Mouse (Mus musculus) liver, postnatal 0 days (tissue): ENCODE measurements around the gene Anapc16. TPM values are rescaled to one million over a fixed set of nuclear protein-coding genes. Genes with fewer than 3 reads are reported as not detected.
A peak's percentile ranks its signal among the peaks of the same experiment; 100 is the strongest.

ENCODE experiments used
- ATAC-seq: fragments of 200-750 bp; cut with Nextera tagmentation; 2 replicates; pipeline ENCODE4 v1.8.0; 2017; ENCODE audit warnings: mild to moderate bottlenecking, moderate library complexity
- DNase-seq: peaks from one replicate; pipeline ENCODE4 v3.0.0-alpha.2; 2016
- H3K27ac ChIP-seq: fragments of 300-500 bp; sonication (generic); 2 replicates; pipeline ENCODE4 v1.5.1; 2014; ENCODE audit warnings: antibody characterized with exemption, moderate library complexity, mild to moderate bottlenecking, low read depth
- H3K27me3 ChIP-seq: fragments of 300-500 bp; sonication (generic); 2 replicates; pipeline ENCODE4 v1.6.1; 2014; ENCODE audit warnings: low read length, control low read depth, mixed read lengths; ENCODE audit not compliant: insufficient read depth
- H3K36me3 ChIP-seq: fragments of 300-500 bp; sonication (generic); replicated peaks from 2 replicates; pipeline ENCODE4 v1.6.1; 2014; ENCODE audit warnings: mild to moderate bottlenecking, control low read depth, low read length, moderate library complexity, mixed read lengths; ENCODE audit not compliant: insufficient read depth
- H3K4me1 ChIP-seq: fragments of 300-500 bp; sonication (generic); 2 replicates; pipeline ENCODE4 v1.6.1; 2014; ENCODE audit warnings: antibody characterized with exemption, mild to moderate bottlenecking, control low read depth; ENCODE audit not compliant: insufficient read depth
- H3K4me2 ChIP-seq: fragments of 300-500 bp; sonication (generic); 2 replicates; pipeline ENCODE4 v1.6.1; 2014; ENCODE audit warnings: low read depth, mild to moderate bottlenecking, low read length, moderate library complexity, mixed read lengths
- H3K4me3 ChIP-seq: fragments of 300-500 bp; sonication (generic); 2 replicates; pipeline ENCODE4 v1.5.1; 2014; ENCODE audit warnings: low read depth, low read length
- H3K9ac ChIP-seq: fragments of 300-500 bp; sonication (generic); replicated peaks from 2 replicates; pipeline ENCODE4 v1.6.1; 2014; ENCODE audit warnings: mild to moderate bottlenecking, moderate library complexity
- H3K9me3 ChIP-seq: fragments of 300-500 bp; sonication (generic); 2 replicates; pipeline ENCODE4 v1.6.1; 2016; ENCODE audit warnings: mild to moderate bottlenecking, control low read depth, low read length, mixed read lengths
- CTCF ChIP-seq: sonication (generic); IDR thresholded peaks from 2 replicates; pipeline ENCODE4 v1.5.1; 2016; ENCODE audit warnings: antibody characterized with exemption, low read depth
- EP300 ChIP-seq: IDR thresholded peaks from 2 replicates; pipeline ENCODE4 v1.6.1; 2016; ENCODE audit warnings: antibody characterized with exemption, low read depth, mild to moderate bottlenecking
- WGBS: fragments of 180-500 bp; shearing (Covaris S2); extraction: QIAGEN DNeasy Blood & Tissue Kit; methylation state at CpG from one replicate; pipeline ENCODE4 v1.1.7; 2014; ENCODE audit not compliant: insufficient replicate concordance; 5-methylcytosine and 5-hydroxymethylcytosine counted together
- polyA plus RNA-seq: library from polyadenylated mRNA; unstranded; fragments of >200 nt; fragmentation: Nextera tagmentation; extraction: Ambion mirVana; gene quantifications from 2 replicates; pipeline ENCODE4 v1.2.1, GENCODE M21; 2015

The Anapc16 gene
- polyA plus RNA-seq, 1 experiment from 2014 or later: 37.7 TPM

DNA sequence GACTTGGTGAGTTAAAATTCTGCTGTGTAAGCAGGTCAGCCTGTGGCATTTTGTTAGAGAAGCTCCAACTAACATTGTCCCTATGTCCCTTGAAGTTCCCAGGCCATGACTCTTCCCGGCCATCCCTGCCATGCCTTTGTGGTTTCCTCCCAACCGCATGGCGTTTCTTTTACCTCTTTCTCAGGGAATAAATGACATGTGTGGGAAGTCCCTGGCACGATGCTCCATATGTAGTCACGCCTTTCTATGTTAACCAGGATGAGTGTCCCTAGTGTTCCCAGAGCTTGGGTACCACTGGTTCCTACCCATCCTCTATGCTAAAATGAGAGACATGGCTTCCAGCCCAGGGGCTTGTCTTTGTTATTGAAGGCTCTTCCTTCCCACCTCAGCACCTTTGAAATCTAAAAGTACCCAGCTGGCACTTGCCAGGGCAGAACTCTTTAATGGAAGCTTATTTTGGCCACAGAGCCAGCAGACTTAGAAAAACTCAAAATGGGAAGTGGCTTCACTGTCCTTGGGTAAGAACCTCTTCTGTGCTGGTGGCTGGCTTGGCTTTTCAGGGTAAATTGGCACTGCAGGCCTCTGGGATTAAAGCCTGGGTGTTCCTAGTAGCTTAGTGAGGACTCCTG is 25.1 kb downstream of the Anapc16 start:
- no peak overlapping the region for H3K4me2 ChIP-seq
- no peaks in the 10 kb centered on the region for H3K9me3 ChIP-seq
- TF ChIP-seq CTCF: no peak
- TF ChIP-seq EP300: no peak
- H3K4me1 ChIP-seq: peaks cover 65% of the 10 kb centered on the region
- ATAC-seq: no peak
- no peaks in the 10 kb centered on the region for H3K27me3 ChIP-seq
- H3K27ac ChIP-seq: peak overlapping the region; percentile 84
- no peaks in the 10 kb centered on the region for H3K36me3 ChIP-seq
- no peak overlapping the region for H3K4me3 ChIP-seq
- no peak for DNase-seq
- H3K9ac ChIP-seq: no peak overlapping the region
- WGBS: 79% methylated on average over 5 of the region's 5 CpGs

DNA sequence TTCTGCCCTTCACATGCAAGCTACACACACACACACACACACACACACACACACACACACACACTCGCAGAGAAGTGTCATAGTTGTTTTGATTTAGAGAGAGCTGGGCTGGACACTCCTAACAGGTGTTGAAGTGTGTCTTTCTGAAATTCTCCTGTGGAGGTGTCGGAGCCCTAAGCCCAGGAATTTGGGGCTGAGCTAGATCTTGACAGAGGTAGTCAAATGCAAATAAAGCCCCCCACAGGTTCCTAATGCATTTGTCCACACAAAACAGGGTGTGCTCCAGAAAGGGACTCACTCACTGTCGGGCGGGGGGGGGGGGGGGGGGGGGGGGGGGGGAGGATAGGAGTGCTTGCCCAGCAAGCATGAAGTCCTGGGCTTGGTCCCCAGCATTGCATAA is 25.8 kb downstream of the Anapc16 start:
- TF ChIP-seq EP300 (no peak), CTCF (no peak)
- Histone ChIP-seq H3K4me1 (peaks cover 72% of the 10 kb centered on the region), H3K36me3 (no peaks in the 10 kb centered on the region), H3K9me3 (no peaks in the 10 kb centered on the region), H3K4me2 (no peak overlapping the region), H3K9ac (no peak overlapping the region), H3K4me3 (no peak overlapping the region), H3K27me3 (no peaks in the 10 kb centered on the region), H3K27ac (no peak overlapping the region)
- WGBS: 69% methylated on average over 2 of the region's 4 CpGs
- ATAC-seq: no peak
- DNase-seq: no peak

DNA sequence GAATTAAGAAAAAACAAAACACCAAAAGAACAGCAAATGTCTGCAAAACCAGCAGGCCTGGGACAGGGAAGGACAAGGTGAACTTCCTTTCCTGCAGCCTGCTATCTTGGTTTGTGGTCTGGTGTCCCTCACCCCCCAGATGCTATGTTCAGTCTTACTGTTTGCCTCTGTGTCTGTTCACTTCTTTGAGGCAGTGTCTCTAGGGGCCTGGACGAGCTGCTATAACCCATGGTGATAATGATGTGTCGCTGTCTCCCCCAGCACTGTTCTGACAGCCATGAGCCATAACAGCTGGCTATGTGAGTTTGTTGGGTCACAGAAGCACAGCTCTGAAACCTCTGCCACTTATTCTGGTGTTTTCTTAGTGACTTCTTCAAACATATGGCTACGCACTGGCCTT is 28.1 kb downstream of the Anapc16 start:
- Histone ChIP-seq H3K4me2 (no peak overlapping the region), H3K27ac (peak overlapping the region; percentile 91), H3K9ac (no peak overlapping the region), H3K27me3 (no peaks in the 10 kb centered on the region), H3K36me3 (no peaks in the 10 kb centered on the region), H3K4me3 (no peak overlapping the region), H3K9me3 (no peaks in the 10 kb centered on the region), H3K4me1 (peaks cover 71% of the 10 kb centered on the region)
- DNase-seq: peak; percentile 38
- TF ChIP-seq CTCF (no peak), EP300 (peak; percentile 65)
- 52% methylated on average over 3 of the region's 3 CpGs for WGBS
- ATAC-seq: peak; percentile 10; the same call in 1 of the 2 replicates

DNA sequence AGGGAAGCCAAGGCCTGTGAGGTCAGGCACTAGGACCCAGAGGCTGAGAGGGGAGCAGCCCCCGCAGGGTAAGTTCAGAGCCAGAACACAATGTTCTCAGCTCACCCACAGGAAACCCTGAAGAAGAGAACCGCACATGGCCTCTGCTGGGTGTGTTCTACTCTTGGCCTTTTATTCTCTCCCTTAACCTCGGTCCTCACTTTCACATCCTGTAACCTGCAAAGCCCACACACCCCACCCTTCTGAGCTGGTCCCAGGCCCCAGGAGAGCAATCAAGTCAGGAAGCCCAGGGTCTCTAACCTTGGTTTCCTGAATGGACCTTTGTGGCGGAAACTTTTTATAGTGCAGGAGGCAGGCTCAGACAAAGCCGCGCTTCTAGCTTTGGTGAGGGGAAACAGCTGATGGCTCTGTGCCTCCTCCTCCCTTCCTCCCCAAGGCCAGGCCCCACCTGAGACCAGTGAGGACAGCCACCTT is 28.7 kb downstream of the Anapc16 start:
- no peaks in the 10 kb centered on the region for H3K36me3 ChIP-seq
- ATAC-seq (peak; percentile 48), DNase-seq (peak; percentile 68)
- TF ChIP-seq CTCF (no peak), EP300 (peak; percentile 91)
- H3K4me1 ChIP-seq: peaks cover 70% of the 10 kb centered on the region
- no peaks in the 10 kb centered on the region for H3K27me3 ChIP-seq
- peak overlapping the region; percentile 91 for H3K27ac ChIP-seq
- no peaks in the 10 kb centered on the region for H3K9me3 ChIP-seq
- no peak overlapping the region for H3K9ac ChIP-seq
- H3K4me2 ChIP-seq: no peak overlapping the region
- 14% methylated on average over 6 of the region's 6 CpGs for WGBS
- H3K4me3 ChIP-seq: no peak overlapping the region

DNA sequence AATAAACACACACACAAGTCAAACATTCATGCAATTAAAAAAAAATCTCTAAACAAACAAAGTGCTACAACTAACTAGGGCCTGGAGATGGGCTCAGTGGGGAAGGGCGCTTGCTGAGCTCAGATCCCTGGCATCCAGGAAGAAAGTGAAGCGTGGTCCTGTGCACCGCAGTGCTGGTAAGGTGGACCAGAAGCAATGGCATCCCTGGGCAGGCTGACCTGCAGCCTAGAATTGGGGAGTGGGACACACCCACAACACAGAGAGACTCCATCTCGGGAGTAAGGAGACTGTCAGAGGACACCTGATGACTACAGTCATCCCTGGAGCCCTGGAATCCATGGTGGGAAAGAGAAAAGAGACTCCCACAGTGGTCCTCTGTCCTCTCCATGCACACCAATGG is 29.5 kb downstream of the Anapc16 start:
- peak overlapping the region; percentile 91 for H3K27ac ChIP-seq
- H3K27me3 ChIP-seq: no peaks in the 10 kb centered on the region
- H3K9ac ChIP-seq: no peak overlapping the region
- no peaks in the 10 kb centered on the region for H3K9me3 ChIP-seq
- DNase-seq (no peak), ATAC-seq (no peak)
- WGBS: 79% methylated on average over 4 of the region's 4 CpGs
- no peaks in the 10 kb centered on the region for H3K36me3 ChIP-seq
- H3K4me1 ChIP-seq: peaks cover 62% of the 10 kb centered on the region
- H3K4me2 ChIP-seq: no peak overlapping the region
- no peak for TF ChIP-seq EP300
- no peak for TF ChIP-seq CTCF
- H3K4me3 ChIP-seq: no peak overlapping the region

DNA sequence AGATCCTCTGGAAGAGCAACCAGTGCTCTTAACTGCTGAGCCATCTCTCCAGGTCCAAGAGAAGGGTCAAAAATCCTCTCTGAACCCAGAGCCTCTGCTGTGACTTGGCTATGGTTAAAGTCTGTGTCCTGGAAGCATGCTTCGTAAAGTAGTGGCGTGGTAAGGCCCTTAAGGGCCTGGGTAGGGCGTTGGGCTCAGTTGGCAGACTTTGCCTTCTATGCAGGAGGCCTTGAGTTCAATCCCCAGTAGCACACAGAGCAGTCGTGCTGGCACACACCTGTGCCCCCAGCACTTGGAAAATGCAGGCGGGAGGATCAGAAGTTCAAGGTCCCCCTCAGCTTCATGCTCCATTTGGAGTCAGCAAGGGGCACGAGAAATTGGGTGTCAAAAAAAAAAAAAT is 29.9 kb downstream of the Anapc16 start:
- no peak overlapping the region for H3K4me2 ChIP-seq
- DNase-seq (no peak), ATAC-seq (no peak)
- H3K27ac ChIP-seq: peak overlapping the region; percentile 91
- H3K9me3 ChIP-seq: no peaks in the 10 kb centered on the region
- H3K27me3 ChIP-seq: no peaks in the 10 kb centered on the region
- H3K4me1 ChIP-seq: peaks cover 58% of the 10 kb centered on the region
- H3K9ac ChIP-seq: no peak overlapping the region
- H3K4me3 ChIP-seq: no peak overlapping the region
- no peaks in the 10 kb centered on the region for H3K36me3 ChIP-seq
- WGBS: 69% methylated on average over 6 of the region's 6 CpGs
- TF ChIP-seq EP300 (no peak), CTCF (no peak)
